Mouse (Mus musculus) spleen, adult 2 months (tissue): ENCODE data around the gene Ebf4.

Experiments used
- CTCF ChIP-seq: fragments of 200-500 bp; IDR thresholded peaks from 2 replicates; pipeline ENCODE4 v1.5.1; 2011; ENCODE audit warnings: mild to moderate bottlenecking, inconsistent platforms; ENCODE audit not compliant: insufficient read depth, insufficient read length, insufficient replicate concordance; ENCODE audit errors: extremely low read depth
- POLR2A ChIP-seq: fragments of 200-500 bp; IDR thresholded peaks from 2 replicates; pipeline ENCODE4 v1.6.1; 2011; ENCODE audit warnings: low read depth, low read length, inconsistent platforms

DNA sequence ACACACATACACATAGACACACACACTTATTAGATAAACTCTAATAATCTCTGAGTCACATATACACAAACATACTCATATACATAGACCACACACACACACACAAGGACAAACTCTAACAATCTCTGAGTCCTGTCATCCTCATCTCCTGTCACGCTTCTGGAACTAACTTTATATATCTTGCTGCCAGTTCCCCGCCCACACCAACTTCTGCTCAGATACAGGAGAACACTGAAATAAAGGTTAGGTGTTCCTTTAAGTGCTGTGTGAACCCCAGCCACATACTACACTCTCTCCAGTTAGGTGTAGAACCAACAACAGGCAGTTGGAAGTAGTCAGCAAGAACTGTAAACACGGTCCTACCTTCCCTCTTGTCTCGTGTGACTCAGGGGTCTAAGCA lies 34.1 kb upstream of the Ebf4 start:
- TF ChIP-seq CTCF = no peak
- no peak for TF ChIP-seq POLR2A
